Mouse (Mus musculus): Measurements from ENCODE around the gene Reep6. TPM values are rescaled to one million over a fixed set of nuclear protein-coding genes. Genes with fewer than 3 reads are reported as not detected.

Reep6 gene
- total RNA-seq (2021): 10 to 100 TPM; 13.5 to 13.6 TPM
- long read RNA-seq, experiment 1, transcript Reep6-202 (6 exons, 2,208 nt): major isoform, 8 of 9 reads
- long read RNA-seq, experiment 1, partial matches to known transcripts: 1 of 9 reads
- long read RNA-seq, experiment 1, other reads (novel, unspliced or antisense): 0 of 9 reads
- long read RNA-seq, experiment 2, transcript Reep6-202 (6 exons, 2,208 nt): major isoform, 7 of 8 reads
- long read RNA-seq, experiment 2, partial matches to known transcripts: 1 of 8 reads
- long read RNA-seq, experiment 2, other reads (novel, unspliced or antisense): 0 of 8 reads

DNA sequence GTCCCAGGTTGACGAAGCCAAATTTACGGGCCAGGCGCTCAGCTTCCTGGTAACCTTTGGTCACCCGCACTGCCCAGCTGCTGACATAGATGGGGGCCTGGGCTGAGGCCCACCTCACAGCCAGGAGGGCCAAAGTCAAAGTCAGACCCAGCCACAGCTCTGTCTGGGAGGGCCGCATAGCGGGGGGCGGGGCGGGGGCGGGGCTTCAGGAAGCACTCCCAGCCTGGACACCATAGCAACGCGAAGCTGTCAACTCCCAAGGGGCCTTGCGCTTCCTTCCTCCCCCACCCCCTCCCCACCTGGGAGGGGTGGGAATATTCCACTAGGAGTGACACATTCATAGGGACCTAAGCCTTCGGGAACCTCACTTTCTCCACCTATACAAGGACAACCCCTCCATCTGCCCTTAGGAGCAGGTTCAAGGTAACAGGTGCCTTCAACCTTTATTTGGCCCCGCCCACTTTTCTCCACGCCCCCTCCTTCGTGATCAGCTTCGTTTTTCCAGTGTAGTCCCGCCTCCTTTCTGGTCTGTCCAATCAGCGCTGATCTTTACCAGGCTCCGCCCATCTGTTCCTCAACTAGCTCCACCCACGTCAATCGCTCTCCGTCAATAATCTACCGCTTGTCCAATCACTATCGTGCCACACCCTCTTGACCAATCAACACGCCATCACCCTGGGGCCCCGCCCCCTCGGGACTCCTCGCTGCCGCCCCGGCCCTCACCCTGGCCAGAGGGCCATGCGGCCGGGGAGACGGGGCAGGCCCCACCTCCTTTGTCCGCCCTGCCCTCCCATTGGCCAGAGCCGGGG is at the start of gene Reep6, which contains the start of gene Pcsk4:
Reep6 (plus strand) TSS at position 681 of the 809 bp plus-strand sequence.
Pcsk4 (minus strand) TSS at position 226 of the 809 bp plus-strand sequence.
- Histone ChIP-seq H3K4me3 (peak within 1 kb of the TSS; percentile 58), H3K27ac (0 out of 2 replicates have a peak within 1 kb of the TSS, but pooled peaks have one; percentile 33)
- peak; percentile 88 to 94 for DNase-seq (ENCODE audit: extremely low spot score in 1 of 2, low spot score in 2 of 2)
- intact Hi-C loops (cut with DNase I): no loop called here
- no peak for TF ChIP-seq CTCF (IDR thresholded peaks at IDR 0.05)

DNA sequence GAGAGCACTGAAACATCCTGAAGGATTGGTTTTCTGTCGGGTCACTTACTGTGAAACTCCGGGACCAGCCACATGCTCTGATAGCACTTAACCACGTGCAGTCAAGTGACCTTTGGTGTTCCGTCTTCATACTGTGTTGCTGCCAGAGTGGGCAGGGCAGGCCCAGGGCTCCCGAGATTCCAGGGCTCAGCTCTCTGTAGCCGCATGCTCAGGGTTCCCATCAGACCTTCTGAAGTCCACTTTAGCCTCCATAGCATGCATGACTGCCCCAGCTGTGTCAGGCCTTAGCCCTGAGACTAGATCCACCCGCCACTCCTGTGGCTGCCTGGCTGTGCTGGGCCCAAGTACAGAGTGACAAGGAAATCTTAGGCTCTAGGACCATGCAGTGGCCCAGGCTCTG is 48.4 kb upstream of the Reep6 start:
- H3K4me3 ChIP-seq: no peak overlapping the region
- no peak for DNase-seq (ENCODE audit: extremely low spot score in 1 of 2, low spot score in 2 of 2)
- TF ChIP-seq CTCF (IDR thresholded peaks at IDR 0.05): no peak
- peak overlapping the region; percentile 50 for H3K27ac ChIP-seq
- intact Hi-C loops (cut with DNase I): no loop called here

DNA sequence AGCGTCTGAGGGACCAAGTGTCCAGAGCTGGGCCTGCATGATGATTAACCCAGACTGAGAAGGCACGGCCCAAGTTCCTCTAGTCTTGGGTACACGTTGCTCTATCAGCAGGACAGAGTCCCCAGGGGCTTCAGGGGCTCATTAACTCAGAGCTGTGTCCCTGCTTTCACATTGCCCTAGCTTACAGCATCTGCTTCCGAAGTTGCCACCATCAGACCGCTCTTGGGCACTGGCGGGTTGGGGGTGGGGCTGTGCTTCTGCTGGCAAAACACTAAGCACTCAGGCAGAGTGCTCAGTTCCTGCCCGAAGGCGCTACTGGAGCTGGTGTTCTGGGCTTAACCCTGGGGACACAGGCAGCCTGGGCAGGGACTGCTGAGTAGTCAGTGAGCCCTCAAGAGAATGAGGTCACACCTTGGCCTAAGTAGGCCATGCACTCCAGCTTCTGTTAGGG is 47.8 kb upstream of the Reep6 start:
- peak overlapping the region; percentile 50 for H3K27ac ChIP-seq
- H3K4me3 ChIP-seq: no peak overlapping the region
- intact Hi-C loops (cut with DNase I): no loop called here
- DNase-seq (ENCODE audit: extremely low spot score in 1 of 2, low spot score in 2 of 2): no peak
- no peak for TF ChIP-seq CTCF (IDR thresholded peaks at IDR 0.05)

DNA sequence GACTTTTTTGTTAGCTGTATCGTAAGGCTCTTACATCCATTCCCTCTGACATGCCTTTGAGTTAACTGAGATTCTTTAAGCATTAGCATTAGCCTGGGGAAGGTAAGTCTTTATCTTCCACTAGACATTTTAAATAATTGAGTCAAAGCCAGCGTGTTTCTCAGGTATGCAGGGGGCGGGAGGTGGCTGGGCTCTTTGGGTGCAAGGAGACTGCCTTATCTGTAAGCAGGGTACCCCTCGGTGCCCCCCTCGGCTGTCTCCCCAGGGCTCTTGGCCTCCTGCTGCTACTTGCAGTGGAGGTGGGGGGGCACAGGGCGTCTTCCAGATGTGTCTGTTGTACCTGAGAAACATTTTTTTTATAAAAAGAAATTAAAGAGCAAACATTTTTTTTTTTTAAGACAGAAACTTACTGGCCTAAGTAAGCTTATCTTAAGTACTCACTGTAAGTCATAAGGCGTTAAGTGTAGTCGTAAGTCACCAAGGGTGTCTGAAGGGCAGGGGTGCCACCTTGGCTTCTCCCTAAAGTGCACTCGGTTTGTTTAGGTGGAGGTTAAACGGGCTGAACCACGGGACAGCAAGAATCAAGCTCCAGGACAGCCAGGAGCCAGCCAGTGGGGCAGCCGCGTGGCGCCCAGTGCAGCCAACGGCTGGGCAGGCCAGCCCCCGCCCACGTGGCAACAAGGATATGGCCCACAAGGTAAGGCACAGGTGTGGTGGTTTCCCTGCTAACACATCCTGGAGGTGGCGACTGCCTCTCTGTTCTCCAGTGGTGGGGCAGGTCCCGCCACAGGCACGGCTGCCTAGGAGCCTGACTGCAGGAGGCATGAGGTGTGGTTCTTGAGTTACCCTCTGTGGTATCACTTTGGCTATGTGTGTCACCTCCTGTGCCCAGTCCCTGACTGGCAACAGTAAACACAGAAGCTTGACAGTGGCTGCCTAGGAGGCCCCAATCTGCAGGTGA is 47.0 kb upstream of the Reep6 start:
- DNase-seq (ENCODE audit: extremely low spot score in 1 of 2, low spot score in 2 of 2): no peak
- TF ChIP-seq CTCF (IDR thresholded peaks at IDR 0.05): no peak
- Histone ChIP-seq H3K27ac (no peak overlapping the region), H3K4me3 (no peak overlapping the region)
- intact Hi-C loops (cut with DNase I): no loop called here

- intact Hi-C loops (cut with DNase I): no loop called here
- no peak overlapping the region for H3K4me3 ChIP-seq
- no peak for DNase-seq (ENCODE audit: extremely low spot score in 1 of 2, low spot score in 2 of 2)
- no peak for TF ChIP-seq CTCF (IDR thresholded peaks at IDR 0.05)
- H3K27ac ChIP-seq: no peak overlapping the region
Observed at GRCm38 (mm10) chr10:80285222-80286070, 44.3 kb upstream of the Reep6 start.

GRCm38 (mm10) chr10:80288097-80288496 is 41.7 kb upstream of the Reep6 start:
- no peak overlapping the region for H3K27ac ChIP-seq
- intact Hi-C loops (cut with DNase I): no loop called here

GRCm38 (mm10) chr10:80288657-80289056 is 41.1 kb upstream of the Reep6 start:
- intact Hi-C loops (cut with DNase I): no loop called here

More at GRCm38 (mm10) chr10:80288097-80288496, 41.7 kb upstream of the Reep6 start:
- no peak for TF ChIP-seq CTCF (IDR thresholded peaks at IDR 0.05)
- no peak overlapping the region for H3K4me3 ChIP-seq
- DNase-seq (ENCODE audit: extremely low spot score in 1 of 2, low spot score in 2 of 2): no peak

GRCm38 (mm10) chr10:80292251-80293146 is 37.3 kb upstream of the Reep6 start, which contains the start of gene Rps15:
TSS of gene Rps15 (plus strand) at chr10:80292453.
- H3K4me3 ChIP-seq: peak within 1 kb of the TSS; percentile 96
- peak; percentile 90 to 93 for DNase-seq (ENCODE audit: extremely low spot score in 1 of 2, low spot score in 2 of 2)
- intact Hi-C loops (cut with DNase I): loop anchor here (2.0 kb wide), 1 partner anchor 56 kb away; the partner anchor contains the start of gene Adamtsl5
- TF ChIP-seq CTCF (IDR thresholded peaks at IDR 0.05): peak; percentile 71
- peak within 1 kb of the TSS; percentile 89 for H3K27ac ChIP-seq

More at GRCm38 (mm10) chr10:80288657-80289056, 41.1 kb upstream of the Reep6 start:
- Histone ChIP-seq H3K4me3 (no peak overlapping the region), H3K27ac (no peak overlapping the region)
- peak; percentile 33 for TF ChIP-seq CTCF (IDR thresholded peaks at IDR 0.05)
- no peak for DNase-seq (ENCODE audit: extremely low spot score in 1 of 2, low spot score in 2 of 2)

- Histone ChIP-seq H3K27ac (peak overlapping the region; percentile 89), H3K4me3 (peak overlapping the region; percentile 96)
- TF ChIP-seq CTCF (IDR thresholded peaks at IDR 0.05): no peak
- DNase-seq (ENCODE audit: extremely low spot score in 1 of 2, low spot score in 2 of 2): no peak
- intact Hi-C loops (cut with DNase I): loop anchor here (2.0 kb wide), 1 partner anchor 55 kb away; the partner anchor contains the start of gene Adamtsl5
Observed at GRCm38 (mm10) chr10:80293325-80293724, 36.4 kb upstream of the Reep6 start.
